Mouse (Mus musculus): ENCODE measurements around the gene Csnk1e.
A peak's percentile ranks its signal among the peaks of the same experiment; 100 is the strongest.

The Csnk1e gene

DNA sequence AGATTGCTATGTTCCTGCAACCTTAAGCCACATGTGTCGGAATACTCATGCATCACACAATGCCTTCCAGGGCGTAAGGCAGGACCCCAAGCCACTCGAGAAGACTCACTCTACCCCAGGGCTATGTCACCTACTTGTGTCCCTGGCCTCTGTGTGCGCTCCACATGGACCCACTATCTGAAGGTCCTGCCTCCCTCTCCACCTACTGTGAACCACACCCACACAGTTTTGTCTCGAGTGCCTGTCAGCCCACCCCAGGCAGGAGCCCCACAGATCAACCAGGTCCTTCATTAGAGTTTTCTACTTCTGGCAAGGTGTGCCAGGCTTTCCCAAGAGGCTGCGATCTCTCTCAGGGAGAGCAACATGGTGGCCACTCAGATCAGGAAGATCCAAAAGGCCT lies 60.1 kb downstream of the Csnk1e start:
- DNase-seq (ENCODE audit: low read depth, low spot score) = no peak

DNA sequence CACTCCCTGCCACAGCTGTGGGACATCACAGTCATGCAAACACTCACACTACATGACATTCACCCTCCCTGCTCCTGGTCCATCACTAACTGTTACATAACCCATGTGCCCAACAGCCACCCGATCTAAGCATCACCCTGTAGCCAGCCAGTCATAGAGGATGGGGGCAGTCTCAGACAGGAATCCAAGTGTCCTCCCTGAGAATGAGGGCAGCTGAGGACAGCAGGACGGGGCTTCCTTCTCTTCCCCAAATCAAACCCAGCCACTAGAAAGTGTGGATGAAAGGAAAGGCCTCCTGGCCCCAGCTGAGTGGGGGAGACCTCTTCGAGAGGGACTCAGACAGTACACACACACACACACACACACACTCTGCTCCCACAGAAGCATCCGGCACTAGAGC lies 60.5 kb downstream of the Csnk1e start:
- no peak for DNase-seq (ENCODE audit: low read depth, low spot score)

DNA sequence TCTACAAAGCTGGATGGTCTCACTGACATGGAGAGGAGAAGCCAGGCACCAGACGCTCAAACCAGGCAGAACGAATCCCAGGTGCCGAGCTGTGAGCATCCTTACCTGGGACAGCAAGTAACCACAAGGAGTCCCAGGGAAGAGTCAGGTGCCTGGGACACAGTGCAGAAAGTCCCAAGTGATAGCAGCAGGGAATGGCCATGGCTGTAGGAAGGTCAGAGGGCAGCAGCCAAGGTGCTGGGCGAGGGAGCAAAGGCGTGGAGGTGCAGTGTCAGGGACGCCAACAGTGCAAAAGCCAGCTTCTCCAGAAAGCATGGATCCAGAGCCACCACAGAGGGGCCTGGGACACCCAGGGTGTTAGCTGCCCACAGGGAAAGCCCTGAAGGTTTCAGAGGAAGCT lies 62.3 kb downstream of the Csnk1e start:
- DNase-seq (ENCODE audit: low read depth, low spot score) = no peak

DNA sequence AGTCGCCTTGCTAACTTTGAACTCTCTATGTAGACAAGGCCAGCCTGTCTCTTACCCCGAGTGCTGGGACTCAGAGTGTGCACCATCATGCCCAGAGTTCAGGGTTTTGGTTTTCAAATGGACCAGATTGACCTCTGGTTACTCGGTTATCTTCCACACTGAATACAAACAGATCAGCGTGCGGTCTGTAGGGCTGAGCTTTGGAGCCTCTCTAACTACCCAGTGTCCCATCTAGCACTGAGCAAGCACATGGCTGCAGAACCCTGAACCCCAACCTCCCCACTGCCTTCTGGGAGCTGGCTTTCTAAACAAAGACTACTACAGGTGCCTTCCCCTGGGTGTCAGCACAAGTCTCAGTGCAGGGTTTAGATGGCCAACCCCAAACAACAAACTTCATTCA lies 62.8 kb downstream of the Csnk1e start:
- DNase-seq (ENCODE audit: low read depth, low spot score) = no peak

DNA sequence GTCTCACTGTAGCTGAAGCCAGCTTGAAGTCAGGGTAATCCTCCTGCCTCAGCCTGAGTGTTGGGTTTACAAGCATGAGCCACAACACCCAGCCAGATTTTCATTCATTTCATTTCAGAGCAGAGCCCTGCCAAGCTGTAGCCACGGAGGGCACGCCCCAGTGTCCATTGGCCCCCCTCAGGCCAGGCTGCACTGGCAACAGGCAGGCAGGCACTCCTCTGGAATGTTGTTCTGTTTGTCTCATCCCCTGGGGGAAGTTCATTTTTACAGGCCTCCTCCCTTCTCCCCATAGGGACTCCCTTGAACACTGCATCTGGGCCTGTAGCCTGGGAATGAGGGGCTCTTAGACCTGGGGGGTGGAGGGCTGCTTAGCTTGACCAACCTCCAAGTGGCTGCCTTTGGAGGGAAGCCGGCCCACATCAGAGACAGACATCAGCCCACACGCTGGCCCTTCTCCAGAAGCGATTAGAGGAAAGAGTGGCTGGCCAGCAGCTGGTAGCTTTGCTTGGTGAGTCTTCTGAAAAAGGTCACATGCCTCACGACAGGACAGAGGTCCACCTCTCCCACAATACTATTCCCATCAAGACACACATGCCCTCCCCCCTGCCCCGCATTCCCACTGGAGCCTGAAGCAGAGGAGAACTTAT lies 63.8 kb downstream of the Csnk1e start:
- no peak for DNase-seq (ENCODE audit: low read depth, low spot score)

DNA sequence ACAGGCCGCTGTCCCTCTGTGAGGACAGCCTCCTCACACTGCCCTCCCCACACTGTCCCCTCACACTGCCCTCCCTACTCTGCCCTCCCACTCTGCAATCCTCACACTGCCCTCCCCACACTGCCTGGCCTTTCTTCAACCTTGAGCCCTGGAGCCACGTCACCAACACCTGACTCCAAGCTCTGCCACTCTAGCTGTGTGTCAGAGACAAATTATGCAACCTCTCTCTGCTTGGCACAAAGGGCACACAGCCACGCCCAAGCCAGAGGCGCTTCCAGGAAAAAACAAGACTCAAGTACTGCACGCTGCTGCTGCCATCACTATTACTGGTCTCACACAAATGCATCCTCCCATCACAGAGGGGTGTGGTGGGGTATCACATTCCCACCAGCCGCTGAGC lies 64.9 kb downstream of the Csnk1e start:
- DNase-seq (ENCODE audit: low read depth, low spot score) = peak; percentile 22

DNA sequence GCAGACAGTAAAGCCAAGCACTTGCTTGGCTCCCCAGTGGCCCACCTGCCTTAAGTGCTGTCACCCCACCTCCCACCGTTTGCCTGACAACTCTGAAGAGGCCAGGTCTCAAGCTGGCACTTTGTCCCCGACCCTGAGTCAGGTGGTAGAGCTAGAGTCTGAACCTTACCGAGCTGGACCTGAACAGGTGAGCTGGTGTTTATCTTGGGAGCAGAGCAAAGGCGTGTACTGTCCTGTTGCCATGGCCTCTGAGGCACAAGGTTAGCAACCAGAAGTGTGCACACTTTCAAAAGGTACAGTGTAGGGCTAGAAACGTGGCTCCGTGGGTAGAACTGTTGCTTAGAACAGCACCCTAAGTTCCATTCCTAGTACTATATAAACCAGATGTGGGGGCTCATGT lies 67.2 kb downstream of the Csnk1e start:
- DNase-seq (ENCODE audit: low read depth, low spot score) = no peak

DNA sequence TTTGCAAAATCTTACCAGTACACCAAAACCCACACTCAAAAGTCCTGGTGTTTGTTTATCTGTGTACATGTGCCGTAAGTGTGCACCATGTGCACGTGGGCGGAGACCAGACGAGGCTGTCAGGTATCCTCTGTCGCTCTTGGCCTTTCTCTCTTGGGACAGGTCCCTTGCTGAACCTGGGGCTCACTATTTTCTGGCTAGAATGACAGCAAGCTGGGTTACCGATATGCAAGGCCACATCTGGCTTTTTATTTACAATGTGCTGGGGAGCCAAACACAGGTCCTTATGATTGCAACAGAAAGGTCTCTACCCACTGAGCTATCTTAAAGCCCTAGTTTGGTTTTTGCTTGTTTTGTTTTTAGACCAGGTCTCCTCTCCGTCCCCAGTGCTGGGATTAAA lies 67.8 kb downstream of the Csnk1e start:
- no peak for DNase-seq (ENCODE audit: low read depth, low spot score)

DNA sequence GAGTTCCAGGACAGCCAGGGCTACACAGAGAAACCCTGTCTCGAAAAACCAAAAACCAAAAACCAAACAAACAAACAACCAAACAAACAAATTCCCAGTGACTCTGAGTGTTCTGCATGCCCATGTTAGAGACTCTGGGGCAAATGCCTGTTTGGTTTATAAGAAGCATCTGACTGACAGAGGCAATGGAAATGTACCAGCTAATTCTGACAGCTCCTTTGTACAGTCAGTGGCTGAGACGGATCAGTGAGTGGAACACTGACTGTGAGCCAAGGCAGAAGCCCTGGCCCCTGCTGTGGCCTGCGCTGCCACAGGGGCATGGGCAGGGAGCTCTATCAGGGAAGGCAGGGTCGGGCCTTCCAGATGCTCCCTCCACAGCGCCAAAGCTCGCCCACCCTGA lies 68.3 kb downstream of the Csnk1e start:
- DNase-seq (ENCODE audit: low read depth, low spot score) = no peak

DNA sequence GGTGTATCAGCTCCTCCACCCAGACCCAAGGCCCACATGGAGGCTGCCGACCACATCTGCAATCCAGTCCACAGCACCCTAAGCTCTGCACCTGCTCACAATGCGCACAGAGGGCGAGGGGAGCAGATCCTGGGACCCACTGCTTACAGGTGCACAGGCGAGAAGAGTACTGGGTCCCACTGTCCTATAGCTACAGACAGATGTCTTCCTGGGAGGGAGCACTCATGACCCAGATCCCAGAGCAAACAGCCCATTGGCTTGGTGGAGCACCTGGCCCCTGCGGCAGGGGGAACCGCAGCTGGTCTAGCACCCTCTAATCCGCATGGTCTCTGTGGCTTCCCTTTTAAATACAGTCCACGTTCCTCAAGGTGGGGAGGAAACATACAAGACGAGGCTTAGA lies 73.7 kb downstream of the Csnk1e start:
- no peak for DNase-seq (ENCODE audit: low read depth, low spot score)

DNA sequence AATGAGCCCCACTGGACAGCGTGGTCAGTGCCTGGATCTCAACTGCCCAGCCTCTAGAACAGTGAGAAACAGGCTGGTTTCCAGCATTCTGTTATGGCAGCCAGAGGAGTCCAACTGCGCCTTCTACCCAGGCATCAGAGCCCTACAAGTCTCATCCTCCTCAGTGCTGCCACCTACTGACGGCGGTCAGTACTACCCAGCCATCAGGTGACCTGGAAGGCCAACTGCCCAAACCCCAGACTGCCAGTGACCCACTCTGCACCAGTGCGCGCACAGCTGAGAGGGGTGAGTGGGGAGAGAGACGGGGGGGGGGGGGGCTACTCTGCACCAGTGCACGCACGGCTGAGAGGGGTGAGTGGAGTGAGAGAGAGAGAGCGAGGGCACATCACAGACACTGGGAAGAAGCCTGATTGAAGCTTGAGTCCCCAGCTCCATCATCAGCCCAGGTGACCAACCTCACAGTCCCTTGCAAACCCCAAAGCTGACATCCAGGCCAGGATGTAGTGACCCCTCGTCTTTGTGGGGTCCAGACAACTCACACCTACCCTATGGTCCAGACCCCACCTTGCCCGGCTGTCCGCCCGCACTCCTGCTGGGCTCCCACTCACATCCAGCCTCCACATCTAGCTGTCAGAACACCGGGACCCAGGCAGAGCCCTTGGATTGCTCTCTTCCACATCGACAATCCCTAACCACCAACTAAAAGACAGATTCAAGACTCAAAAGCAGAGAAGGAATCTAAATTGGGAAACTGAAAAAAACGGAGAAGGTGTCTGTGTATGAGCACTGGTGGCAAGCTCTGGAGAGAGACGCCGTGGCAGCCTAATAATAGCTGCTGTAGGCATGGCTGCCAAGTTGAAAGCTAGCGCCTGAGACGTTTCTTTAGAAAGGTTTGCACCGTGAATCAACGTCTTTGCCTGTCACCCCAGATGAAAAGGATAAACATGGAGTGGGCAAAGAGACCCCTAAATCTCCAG lies 74.6 kb downstream of the Csnk1e start:
- peak; percentile 70 for DNase-seq (ENCODE audit: low read depth, low spot score)

DNA sequence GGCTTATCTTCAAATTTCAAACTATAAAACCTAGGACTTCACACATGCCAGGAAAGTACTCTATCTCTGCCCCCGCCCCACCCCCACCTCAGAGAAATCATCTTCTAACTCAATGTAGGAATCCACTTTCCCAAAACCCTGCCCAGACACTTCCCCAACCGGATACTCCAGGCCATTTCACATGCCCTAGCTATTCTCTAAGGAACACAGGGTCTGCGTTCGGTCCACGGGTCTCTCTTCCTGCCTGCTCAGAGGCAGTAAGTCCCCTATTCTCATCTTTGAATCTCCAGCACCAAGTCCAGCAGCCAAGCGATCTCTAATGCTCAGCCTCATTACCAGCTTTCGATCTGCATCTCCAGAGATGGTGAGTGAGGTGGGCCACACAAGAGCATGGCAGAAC lies 75.7 kb downstream of the Csnk1e start:
- no peak for DNase-seq (ENCODE audit: low read depth, low spot score)

DNA sequence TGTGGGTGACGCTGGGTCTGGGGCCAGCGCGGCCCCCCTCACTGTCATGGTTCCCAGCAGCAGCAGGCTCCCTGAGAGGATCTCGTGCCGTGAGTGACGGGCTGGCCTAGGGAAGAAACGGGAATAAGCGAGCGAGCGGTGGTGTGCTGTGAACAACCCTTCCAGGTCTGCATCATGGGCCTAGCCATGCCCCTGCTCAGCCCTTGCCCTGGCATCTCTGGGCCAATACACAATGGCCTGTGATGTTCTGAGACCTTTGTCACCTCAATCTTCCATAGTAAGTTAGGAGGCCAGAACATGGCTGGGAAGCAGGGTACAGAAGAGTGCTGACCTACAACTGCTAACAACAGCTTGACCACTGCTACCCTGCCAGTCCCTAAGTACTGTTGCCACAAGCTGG lies 76.8 kb downstream of the Csnk1e start:
- DNase-seq (ENCODE audit: low read depth, low spot score) = no peak

DNA sequence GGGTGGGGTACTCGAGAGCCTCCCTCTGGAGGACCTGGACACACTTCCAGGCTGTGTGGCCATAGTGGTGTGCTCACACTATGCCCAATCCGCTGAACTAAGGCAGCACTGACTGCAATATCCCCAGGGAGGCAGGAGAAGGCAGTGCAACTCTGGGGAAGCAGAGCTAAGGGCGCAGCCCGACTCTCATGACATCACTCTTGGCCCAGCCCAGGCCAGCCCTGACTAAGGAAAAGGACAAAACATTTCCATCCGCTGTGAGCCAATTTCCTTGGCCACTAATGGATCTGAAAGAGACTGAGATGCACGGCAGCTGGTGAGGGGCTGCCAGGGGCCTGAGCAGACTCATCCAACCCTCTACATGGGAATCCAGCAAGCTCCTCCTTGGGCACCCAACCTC lies 77.7 kb downstream of the Csnk1e start:
- DNase-seq (ENCODE audit: low read depth, low spot score) = no peak

DNA sequence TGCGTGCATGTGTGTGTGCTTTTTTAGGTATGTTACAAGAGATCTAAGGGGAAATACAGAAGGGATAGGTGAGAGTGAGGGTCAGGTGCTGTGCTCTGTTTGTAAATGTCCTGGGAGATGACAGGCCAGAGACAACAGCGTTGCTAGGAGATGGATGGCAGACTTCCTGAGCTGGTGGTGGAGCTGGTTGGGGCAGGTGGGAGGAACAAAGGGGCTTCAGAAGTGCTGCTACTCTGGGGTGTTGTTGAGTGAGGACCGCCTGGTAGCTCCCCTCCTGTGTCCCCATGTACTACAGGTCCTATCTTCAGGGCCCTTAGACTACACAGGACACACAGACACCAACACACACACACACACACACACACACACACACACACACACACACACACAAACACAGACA lies 80.6 kb downstream of the Csnk1e start:
- peak; percentile 25 for DNase-seq (ENCODE audit: low read depth, low spot score)

DNA sequence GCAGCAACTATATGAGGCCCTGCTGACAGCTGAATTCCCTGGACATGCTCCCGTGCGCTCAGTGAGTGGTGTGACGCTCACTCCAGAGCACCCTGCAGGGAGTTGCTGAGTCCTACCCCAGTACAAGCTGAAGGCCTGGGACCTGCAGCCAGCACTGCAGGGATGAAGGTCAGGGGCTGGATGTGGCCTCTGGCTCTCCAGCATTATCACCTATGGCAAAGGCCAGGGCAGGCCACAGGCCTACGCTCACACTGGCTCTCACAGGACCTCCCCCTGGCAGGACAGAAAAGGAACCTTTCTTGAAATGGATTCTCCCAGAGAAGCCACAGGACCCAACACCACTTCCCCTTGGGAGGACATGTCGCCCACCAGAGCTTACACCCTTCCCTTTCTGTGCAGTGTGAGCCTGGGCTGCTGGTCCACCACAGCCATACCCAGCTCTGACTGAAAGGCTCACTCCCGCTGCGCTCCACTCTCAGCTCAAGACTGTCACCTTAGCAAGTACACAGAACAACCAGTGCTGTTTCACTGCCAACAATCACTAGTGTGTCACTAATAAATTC lies 85.0 kb downstream of the Csnk1e start:
- DNase-seq (ENCODE audit: low read depth, low spot score) = no peak

DNA sequence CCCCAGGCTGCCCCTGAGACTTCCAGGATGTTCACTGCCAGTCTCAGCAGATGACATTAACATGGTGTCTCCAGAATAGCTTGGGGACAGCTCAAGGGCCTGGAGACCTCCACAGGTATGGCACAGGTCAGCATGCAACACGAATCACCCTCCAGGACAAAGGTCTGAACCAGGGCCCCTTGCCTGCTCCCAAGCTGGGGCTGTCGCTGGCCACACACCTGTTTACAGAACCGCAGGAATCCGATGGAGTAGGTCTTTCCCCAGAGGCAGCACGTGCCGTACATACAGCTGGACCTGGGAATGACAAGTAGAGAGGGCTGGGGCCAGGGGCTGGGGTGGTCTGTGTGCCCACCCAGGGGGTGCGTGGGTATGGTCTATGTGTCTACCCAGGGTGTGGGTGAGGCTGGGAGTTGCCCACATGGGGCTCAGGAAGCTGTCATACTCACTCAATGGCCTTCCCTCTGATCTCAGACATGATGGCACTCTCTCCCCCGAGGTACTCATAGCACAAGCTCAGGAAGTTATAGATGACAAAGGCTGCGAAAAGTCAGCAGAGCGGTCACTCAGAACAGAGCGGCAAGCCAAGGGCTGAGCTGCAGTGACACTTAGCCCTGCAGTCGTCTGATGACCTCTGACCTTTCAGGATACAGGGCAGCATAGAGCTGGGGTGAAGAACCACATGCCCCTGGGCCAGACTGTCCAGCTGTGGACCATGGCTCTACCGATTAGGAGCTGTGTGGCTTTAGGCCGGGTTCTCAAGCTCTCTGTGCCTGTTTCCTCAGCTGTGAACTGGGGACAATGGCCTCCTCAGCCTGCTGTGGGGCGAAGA lies 85.7 kb downstream of the Csnk1e start:
- DNase-seq (ENCODE audit: low read depth, low spot score) = no peak

DNA sequence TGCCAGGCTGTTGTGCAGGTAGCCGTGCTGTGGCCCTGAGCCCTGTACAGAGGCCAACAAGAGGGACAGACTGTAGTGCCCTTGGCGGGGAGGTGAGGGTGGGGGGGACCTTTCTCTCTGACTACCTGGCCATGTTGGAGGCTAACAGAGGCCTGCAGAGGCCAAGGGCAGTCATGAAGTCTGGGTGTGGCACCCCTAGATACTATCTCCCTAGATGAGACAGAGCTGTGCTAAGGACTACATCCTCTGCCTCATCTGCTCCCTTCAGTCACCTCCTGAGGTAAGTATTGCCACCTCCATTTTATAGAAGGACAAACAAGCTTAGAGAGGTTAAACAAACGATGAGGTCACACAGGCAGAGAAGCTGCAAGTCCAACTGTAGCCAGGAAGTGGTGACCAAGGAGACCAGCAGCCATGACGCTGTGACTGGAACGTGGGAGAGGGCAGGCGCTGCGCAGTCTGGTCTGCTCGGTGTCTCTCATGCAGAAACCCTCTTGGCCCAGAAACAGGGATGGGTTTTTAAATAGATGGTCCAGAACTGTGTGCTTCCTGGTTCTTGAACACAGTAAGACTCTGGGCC lies 86.4 kb downstream of the Csnk1e start:
- no peak for DNase-seq (ENCODE audit: low read depth, low spot score)

DNA sequence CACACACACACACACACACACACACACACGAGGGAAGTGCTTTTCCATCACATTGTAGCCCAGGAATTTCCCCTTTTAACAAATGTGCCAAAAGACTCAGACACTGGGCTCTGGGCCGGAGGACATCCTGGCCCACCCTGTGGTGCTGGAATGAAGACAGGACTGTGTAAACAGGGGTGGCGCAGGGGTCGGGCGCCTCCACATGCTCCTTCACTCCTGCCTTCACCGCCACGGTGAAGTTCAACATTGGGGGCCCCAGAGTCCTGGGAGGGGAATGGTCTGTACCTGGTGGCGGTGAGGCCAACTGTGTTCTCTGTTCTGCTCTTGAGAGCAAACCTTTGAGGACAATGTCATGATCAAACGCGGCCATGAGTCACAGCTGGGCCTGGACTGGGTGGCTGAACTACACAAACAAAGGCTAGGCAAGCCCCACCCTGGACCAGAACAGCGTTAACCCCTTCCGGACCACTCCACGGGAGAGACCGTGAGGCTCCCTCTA lies 87.0 kb downstream of the Csnk1e start:
- DNase-seq (ENCODE audit: low read depth, low spot score) = no peak
